Comparison of ENCODE assay signal across 17 mouse cellular contexts in the genomic region with DNA sequence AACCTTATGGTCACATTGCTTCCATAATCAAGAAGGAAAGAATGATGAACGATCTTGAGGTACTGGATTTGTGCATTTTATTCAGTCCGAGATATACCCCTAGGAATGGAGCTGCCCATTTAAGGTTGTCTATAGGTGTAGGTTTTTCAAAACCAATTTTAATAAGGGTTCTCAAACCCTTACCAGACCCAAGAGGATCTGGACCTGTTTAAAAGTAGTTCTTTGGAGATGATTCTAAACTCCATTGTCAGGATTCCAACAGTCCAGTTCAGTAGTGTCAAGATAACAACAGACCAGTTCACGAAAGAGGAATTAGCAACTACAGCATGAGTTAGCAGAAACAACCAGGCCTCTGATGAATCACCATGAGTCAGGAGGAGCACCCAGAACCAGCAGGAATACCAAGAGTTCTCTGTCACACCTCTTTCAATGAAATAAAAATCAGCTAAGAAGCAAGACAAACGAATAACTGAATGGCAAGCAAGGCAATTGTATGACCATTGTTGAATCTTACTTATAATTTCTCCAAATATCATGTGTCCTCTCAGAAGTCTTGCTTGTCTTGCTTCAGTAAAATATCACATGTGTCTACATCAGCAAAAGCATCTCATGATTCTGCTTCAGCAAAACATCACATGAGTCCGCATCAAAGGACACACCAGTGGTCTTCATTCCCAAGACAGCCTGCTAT. TPM values are rescaled to one million over a fixed set of nuclear protein-coding genes. Genes with fewer than 3 reads are reported as not detected.
"Had no signal": no experiment of that assay in that cellular context is flagged by ENCODE, and none has a peak within 500 bp of the region (broad histone marks: within the 10 kb centered on the region; RNA-seq: fewer than 3 reads in every experiment).

No protein-coding gene starts in this region.

RNA-seq across cellular contexts. Expression of gene Prl2c3, which starts 14.0 kb away (rescaled TPM):
- total RNA-seq: megakaryocyte progenitor cell, adult 5-6 weeks; midbrain, postnatal 0 days; monocyte, adult 5-6 weeks; neutrophil, adult 5-6 weeks had no signal
- polyA plus RNA-seq: lung, adult 2 months; lung, postnatal 0 days; macrophage; midbrain, embryonic 11.5 days; midbrain, embryonic 13.5 days; midbrain, embryonic 15.5 days; midbrain, postnatal 0 days; neural tube, embryonic 12.5 days; neural tube, embryonic 14.5 days; spleen, adult 2 months; stomach, embryonic 15.5 days; testis, adult 2 months; thymus, adult 2 months; urinary bladder, adult 2 months had no signal
